In genomic region chr1:58110241-58110640, GRCm38 (mm10) we compare ENCODE assay signal across 17 mouse cellular contexts. TPM values are rescaled to one million over a fixed set of nuclear protein-coding genes. Genes with fewer than 3 reads are reported as not detected.
A peak's percentile ranks its signal among the peaks of the same experiment; 100 is the strongest.
DNase-seq lines count a peak whose midpoint lies in the region.
"Had no signal": no experiment of that assay in that cellular context is flagged by ENCODE, and none has a peak within 500 bp of the region (broad histone marks: within the 10 kb centered on the region; RNA-seq: fewer than 3 reads in every experiment).

No protein-coding gene starts in this region.

- peak; percentile 52 for DNase-seq in heart, adult 11 months
- DNase-seq in heart, postnatal 10 days = no peak
- peak; percentile 22 for DNase-seq in ES-CJ7 (ENCODE audit: low read depth, low spot score)
- DNase-seq in ZHBTc4 (ENCODE audit: low read depth, low spot score) = peak; percentile 53
- no peak for DNase-seq in kidney, postnatal 36 days
- DNase-seq: adrenal gland, adult 2 months; adrenal gland, postnatal 10 days; adrenal gland, postnatal 25 days; B cell, adult 2 months; cerebellum, adult 11 months; cerebellum, adult 18-20 months; cerebellum, adult 8-10 months; cerebellum, adult 9-11 months; cerebellum, postnatal 14 days; cerebellum, postnatal 36 days had no signal

- intact Hi-C loops in heart, postnatal 10 days (cut with DNase I) = no loop called here

RNA-seq across cellular contexts. Expression of gene Aox3, which starts 2.7 kb away (rescaled TPM):
- under 1 TPM; 0.22 to 0.47 TPM for total RNA-seq in heart, postnatal 10 days (2021)
- total RNA-seq: common myeloid progenitor, adult 5-6 weeks; MEL had no signal

Comparison
In these comparisons a context has a peak if more than half of its experiments do, and no peak if none do; other contexts are left out.
1. DNase-seq: peak in heart, adult 11 months (single experiment), ES-CJ7 (single experiment) and ZHBTc4 (single experiment); none in heart, postnatal 10 days (0 of 2) and kidney, postnatal 36 days (0 of 2).